Mouse (Mus musculus) kidney, adult 18-20 months (tissue): Measurements from ENCODE around the gene Decr2.

Experiments
- DNase-seq: peaks from one replicate; pipeline ENCODE4 v3.0.0; 2021

Decr2 gene

DNA sequence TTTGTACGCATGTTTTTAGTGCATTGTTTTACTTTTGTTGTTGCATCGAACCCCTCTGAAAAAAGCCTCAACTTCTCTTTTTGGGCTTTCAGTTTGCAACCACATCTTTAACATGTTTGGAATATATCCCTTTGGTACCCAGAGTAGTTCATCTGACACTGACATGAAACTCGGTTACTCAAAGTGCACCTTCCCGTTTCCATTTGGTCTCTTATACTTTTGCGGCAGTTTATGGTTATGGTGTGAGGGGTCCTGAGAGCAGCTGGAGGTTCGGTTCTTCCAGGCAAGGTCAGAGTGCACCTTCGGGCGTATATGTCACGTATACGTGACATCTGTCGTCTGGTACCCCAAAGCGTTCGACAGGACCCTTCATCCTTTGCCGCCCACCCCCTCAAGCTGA is 22.6 kb upstream of the Decr2 start:
- no peak for DNase-seq

DNA sequence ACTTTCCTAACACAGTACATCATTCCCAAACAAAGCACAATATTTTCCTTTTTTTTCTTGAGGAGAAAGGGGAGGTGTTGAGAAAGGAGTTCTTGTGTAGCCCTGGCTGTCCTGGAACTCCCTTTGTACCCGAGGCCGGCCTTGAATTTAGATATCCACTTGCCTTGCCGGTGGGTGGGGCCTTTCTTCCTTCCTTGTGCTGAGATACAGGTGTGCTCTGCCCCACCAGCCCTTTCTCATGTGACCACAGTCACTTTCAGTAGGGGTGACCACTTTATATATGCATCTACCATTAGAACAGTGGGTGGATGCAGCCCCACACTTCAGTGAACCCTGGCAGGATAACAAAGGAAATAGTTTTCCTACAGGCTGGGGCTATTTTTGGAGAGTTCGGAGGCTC is 21.6 kb upstream of the Decr2 start:
- no peak for DNase-seq

DNA sequence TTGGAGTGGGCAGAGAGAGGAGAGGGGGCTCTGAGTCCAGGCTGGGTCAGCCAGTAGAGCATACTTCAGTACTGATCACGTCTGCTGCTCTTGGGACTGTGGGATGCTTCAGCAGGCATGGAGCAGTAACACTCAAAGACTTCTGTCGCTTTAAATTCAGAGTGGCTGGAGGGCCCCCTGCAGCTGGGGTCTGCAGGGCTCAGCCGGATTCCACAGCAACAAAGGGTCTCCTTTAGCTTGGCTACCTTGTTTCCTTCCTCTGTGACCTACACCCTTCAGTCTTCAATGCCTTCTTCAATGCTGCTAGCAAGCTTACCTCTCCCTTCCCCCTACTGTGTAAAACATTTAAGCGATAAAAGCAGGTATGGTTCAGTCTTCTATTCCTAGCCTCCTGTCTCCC is 20.9 kb upstream of the Decr2 start:
- no peak for DNase-seq

DNA sequence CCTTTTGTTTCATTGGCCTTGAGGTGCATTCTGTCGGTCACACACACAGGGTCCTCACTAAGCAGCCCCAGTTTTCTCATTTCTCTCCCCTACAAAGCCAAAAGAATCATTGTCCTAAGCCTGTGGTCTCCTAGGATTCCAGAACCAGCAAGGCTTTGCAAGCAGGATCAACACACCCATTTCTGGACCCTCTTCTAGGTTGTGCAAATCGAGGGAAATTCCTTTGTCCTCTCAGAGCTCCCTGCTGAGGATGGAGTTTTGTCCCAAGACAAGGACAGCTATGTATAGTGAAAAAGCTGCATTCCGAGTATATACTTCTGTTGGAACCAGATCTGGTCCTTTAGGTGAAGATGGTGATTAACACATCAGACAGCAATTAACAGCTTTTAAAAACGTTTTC is 20.0 kb upstream of the Decr2 start:
- no peak for DNase-seq

DNA sequence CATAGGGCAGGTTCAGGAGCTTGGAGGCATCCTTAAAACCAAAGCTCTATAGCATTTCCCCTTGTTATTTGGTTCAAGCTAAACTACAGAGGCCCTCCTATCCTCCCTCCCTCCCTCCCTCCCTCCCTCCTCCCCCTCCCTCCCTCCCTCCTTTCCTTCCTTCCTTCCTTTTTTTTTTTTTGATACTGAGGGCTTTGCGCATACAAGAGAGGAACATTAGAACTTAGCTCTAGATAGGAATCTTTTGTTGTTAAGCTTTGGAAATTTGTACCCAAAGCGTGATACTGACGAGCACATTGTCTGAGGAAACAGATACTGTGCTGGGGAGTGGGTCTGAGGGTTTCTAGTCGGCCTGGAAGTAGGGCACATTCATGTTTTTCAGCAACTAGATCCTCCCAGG is 15.5 kb upstream of the Decr2 start:
- no peak for DNase-seq

DNA sequence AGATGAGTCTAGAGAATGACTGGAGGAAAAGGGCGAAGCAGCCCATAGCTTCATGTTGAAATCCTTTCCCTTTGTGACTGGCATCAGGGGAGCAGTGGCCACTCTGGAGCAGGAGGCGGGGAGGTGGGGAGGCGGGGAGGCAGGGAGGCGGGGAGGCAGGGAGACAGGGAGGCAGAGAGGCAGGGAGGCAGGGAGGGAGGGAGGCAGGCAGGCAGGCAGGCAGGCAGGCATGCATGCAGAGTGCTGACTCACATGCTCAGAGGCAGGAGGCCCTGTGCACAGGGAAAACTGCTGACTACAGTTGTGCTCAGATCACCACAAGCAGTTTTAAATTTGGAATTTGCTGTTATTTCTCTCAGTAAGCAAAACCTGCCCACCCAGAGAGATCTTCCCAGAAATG is 11.3 kb upstream of the Decr2 start:
- peak; percentile 57 for DNase-seq

DNA sequence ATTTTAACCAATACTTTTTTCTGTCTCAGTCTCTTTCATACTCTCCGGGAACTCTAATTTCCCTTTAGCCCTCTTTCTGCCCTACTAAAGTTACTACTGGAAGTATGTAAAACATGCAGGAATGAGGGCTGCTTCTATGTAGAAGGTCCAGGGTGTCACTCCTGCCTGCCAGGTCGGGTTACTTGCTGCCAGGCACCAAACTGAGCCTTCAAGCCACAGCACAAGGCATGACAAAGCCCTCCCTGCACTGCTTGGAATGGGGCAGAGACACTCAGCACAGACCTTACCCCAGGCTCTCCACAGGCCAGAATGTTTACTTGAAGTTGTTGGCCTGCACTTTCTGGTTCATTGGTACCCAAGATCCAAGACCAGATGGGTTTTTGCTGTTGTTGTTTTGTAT is 10.0 kb upstream of the Decr2 start:
- no peak for DNase-seq

DNA sequence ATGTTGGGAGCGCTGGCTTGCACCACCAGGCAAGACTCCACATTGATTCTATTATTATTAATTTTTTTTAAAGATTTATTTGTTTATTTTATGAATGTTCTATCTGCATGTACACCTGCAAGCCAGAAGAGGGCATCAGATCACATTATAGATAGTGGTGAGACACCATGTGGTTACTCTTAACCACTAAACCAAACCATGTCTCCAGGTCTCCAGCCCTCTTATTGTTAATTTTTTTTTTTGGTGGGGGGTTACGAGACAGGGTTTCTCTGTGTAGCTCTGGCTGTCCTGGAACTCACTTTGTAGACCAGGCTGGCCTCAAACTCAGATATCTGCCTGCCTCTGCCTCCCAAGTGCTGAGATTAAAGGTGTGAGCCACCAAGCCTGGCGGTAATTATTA is 9.2 kb upstream of the Decr2 start:
- peak; percentile 47 for DNase-seq

DNA sequence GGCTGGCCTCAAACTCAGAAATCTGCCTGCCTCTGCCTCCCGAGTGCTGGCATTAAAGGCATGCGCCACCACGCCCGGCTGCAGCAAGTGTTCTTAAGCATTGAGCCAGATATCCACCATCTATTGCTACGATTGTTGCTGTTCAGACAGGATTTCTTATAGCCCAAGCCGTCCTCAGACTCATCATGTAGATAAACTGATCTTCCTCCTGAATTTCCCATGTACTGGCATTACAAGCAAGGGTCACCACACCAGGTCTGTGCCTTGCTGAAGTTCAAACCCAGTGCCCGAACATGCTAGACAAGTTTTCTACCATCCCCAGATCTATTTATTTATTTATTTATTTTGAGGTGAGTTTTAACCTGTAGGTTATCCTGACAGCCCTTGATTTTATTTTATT is 8.3 kb upstream of the Decr2 start:
- no peak for DNase-seq

DNA sequence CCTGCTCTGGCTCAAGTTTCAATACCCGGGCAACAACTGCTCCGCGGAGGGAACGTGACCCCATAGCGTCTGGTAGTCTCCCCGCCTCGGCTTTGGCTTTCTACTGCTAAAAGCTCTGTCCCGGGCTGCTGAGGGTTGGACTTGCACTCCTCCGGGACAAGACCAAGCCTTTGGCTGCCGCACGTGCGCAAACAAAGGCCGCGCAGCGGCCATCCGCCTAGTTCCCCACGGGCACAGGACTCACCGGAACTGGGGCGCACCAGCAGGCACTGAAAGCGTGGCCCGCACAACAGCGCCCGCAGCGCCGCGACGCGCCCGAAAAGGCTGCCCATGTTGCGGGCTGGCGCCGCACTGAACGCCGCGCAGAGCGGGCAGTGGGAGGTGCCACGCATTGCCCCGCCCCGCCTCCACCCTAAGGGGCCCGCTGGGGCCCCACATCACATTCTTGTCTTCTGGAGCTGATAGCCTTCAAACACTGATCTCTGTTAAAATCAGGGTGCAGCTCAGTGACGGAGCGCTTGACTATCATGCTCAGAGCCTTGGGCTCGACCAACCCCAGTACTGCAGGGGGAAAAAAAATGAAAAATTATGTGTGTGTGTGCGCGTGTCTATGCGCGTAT is 5.1 kb upstream of the Decr2 start, which contains the start of gene Nme4:
Gene Nme4, minus strand, starts transcription at position 482 of the 620 bp plus-strand sequence.
- peak; percentile 62 for DNase-seq

DNA sequence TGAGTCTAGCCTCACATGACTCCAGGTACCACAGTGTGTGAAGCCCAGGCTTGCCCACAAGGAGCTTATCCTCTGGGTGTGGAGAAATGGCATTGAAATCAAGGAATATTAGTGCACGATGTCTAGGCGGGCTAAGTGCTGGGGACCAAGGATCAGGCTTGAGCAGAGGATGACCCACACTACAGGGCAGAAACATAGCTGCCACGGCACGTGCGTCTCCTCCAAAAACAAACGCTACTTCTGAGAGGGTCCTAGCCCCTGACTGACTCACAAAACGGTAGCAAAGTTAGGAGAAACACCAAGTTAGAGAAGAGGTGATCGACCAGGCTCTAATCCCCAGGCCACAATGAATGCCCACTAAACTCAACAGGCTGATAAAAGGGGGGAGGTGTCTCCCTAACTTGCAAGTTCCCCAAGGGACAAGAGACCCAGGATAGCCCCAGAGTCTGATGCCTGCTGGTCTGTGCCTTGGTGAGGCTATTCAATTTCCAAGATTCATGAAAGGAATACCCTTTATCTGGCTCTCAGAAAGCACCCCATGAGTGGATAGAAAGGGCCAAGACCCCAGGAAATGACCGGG is 4.5 kb upstream of the Decr2 start:
- no peak for DNase-seq

DNA sequence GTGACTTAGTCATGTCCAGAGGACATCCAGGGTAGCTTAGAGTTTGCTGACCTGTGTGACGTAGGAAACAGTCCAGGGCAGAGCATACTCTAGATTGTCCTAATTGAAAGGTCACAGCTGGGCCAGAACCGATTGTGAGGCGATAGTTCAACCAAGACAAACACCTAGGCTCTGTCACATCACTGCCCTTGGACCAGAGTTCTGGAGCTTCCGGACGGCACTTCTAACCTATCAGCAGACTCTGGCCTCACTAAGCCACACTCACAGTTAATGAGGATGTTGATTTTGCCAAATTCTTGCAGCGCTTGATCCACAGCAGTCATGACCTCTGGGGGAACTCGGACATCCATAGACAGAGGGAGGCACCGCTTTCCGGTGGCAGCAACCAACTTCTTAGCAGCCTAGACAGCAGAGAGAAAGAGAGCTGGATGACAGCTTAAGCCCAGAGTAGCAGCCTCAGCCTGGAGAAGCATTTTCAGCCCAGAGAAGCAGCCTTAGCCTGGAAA is 3.0 kb downstream of the Decr2 start:
- no peak for DNase-seq

DNA sequence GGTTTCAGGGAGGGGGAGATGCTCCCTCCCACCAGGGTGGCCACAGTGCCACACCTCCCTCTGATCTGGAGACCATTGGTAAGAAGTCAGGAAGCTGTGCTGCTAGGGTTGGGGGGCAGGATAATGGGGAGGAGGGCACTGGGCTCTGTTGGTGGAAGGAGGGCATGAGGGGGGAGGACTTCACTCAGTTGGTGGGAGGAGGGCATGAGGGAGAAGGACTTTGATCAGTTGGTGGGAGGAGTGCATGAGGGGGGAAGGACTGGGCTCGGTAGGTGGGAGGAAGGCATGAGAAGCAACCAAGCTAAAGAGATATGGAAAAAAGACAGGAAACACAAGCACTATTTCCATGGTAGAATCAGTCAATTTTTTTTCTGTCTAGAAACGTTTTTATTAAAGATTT is 9.3 kb downstream of the Decr2 start:
- DNase-seq = no peak

DNA sequence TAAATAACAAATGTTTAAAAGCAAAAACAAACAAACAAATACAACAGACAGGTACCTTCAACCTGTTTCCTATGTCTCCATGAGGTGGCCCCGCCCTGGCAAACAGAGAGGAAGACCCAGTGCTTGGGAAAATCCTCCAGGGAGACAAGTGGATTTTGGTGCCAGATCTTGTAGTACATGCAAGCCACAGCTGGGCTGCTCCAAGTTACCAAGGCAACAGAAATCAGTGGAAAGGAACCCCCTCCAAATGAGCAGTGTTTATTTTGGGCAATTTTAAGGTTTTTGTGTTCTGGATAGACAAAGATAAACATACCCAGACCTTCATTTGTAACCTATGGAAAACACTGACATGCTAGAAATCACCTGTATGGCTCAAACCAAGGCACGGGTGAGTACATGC is 11.3 kb downstream of the Decr2 start:
- DNase-seq = no peak

DNA sequence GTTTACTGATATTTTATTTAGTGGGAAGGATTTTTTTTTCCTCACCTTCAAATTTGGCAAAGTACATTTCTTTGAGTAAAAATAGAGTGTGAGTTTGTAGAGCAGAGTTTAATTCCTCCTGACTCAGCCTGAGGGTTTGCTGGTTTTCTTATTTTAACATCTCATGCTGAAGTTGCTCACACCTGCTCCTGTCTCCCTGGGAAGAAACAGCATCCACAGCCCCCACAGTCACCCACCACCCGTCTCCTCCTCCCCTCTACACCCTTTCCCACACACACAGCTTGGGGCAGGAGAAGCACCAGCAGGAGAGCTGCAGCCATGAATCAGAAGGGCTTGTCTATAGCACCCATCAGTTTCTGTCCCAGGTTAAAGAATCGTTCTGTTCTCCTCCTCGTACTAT is 14.9 kb downstream of the Decr2 start:
- DNase-seq = no peak

DNA sequence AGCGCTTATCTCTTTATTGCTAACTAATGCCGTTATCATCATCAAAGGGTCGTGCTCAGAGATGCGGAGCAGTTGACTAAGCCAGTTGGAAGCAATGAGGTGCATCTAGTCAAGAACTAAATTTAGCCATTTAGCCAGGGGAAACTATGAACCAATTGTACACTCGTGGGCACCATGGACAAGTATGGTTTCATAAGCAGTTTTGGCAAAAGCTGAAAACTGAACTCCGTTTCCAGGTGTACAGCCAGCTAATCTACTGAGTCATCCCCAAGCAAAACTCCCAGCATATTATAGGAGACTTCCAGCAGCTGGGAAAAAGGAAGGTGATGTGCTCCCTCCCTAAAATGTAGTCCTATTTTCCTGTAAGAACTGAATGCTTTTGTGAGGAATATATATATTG is 20.0 kb downstream of the Decr2 start:
- DNase-seq = no peak

DNA sequence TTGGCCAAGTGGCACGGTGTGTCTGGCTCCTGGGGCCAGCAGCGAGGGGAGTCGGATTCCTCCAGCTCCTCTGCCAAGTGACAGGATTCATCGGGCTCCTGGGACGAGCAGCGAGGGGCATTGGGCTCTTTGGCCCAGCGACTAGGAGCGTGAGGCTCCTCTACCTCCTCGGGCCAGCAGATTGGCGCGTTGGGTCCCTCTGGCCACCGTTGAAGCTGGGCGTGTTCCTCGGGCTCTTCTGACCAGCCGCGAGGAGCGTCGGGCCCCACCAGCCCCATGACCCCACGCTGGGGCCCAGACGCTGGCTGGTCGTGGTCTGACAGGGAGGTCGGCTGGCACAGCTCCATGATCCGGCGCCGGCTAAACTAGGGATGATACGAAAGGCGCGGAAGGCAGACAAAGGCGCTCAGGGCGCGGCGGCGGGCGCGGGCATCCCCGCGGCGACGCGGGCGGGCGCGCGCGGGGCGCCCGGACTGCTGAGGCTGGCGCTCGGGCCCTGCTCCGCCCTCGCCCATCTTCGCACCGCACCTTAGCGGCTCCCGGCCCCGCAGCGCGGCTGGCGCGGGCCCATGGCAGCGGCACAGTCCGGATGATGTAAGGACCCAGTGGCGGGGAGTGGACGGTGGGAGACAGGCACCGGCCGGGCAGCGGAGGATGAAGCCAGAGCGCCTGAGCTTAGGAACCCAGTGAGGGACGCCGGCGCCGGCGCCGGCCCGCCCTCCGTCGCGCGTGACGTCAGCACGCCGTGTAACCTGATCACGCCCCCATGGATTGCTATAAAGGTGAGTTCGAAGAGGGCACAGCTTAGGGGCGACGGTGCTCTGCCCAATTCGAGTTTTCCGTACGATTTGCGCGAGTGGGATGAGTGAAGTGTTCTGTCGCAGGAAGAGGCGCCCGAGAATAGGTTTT is 21.1 kb downstream of the Decr2 start, which contains the start of gene Rab11fip3:
Gene Rab11fip3, minus strand, starts transcription at position 725 of the 909 bp plus-strand sequence.
- DNase-seq = peak; percentile 88

DNA sequence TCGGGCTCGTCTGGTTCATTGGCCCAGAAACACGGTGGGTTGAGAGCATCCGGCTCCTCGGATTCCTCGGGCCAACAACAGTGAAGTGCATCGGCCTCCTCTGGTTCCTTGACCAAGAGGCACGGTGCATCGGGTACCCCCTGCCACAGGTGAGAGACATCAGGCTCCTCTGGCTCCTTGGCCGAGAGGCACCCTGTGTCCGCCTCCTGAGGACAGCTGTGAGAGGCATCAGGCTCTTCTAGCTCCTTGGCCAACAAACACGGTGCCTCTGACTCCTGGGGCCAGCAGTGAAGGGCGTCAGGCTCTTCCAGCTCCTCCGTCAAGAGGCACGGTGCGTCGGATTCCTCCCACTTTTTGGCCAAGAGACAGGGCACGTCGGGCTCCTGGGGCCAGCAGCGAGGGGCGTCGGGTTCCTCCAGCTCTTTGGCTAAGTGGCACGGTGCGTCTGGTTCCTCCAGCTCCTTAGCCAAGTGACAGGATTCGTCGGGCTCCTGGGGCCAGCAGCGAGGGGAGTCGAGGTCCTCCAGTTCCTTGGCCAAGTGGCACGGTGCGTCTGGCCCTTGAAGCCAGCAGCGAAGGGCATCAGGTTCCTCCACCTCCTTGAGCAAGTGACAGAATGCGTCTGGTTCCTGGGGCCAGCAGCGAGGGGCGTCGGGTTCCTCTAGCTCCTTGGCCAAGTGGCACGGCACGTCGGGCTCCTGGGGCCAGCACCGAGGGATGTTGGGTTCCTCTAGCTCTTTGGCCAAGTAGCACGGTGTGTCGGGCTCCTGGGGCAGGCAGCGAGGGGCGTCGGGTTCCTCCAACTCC is 21.9 kb downstream of the Decr2 start:
- peak; percentile 24 for DNase-seq

DNA sequence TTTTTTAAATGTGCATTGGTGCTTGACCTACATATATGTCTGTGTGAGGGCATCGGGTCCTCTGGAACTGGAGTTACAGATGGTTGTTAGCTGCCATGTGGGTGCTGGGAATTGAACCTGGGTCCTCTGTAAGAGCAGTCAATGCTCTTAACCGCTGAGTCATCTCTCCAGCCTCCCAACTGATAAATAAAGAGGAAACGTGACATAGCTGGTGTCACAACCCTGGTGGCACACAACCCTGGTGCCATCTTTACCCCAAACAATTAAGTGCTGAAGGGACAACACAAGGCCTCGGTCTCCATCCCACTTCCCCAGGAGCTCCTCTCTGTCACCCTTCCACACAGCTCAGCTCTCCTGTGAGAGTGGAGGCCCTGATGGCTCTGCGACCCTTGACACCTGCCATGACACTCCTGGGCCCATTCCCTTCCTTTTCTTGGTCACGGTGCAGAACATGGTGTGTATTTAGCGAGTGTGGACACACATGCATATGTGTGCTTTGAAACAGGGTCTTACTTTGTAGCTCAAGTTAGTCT is 23.6 kb downstream of the Decr2 start:
- no peak for DNase-seq

DNA sequence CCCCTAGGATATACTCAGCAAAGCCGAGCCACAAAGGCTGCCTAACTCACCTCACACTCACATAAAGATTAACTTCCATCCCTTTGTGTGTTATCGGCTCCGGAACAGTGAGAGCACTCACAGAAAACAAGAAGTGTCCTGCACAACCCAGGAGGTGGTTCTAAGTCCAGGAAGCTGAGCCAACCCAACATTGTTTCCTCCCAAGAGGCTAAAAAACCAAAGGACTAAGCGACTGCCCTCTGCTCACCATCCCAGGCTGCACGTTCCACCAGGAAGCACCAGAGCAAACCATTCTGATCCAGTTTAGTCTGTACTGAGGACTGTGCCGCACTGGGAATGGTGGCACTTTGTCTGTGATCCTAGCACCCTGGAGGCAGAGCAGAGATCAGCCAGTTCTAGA is 25.2 kb downstream of the Decr2 start:
- DNase-seq = peak; percentile 21

DNA sequence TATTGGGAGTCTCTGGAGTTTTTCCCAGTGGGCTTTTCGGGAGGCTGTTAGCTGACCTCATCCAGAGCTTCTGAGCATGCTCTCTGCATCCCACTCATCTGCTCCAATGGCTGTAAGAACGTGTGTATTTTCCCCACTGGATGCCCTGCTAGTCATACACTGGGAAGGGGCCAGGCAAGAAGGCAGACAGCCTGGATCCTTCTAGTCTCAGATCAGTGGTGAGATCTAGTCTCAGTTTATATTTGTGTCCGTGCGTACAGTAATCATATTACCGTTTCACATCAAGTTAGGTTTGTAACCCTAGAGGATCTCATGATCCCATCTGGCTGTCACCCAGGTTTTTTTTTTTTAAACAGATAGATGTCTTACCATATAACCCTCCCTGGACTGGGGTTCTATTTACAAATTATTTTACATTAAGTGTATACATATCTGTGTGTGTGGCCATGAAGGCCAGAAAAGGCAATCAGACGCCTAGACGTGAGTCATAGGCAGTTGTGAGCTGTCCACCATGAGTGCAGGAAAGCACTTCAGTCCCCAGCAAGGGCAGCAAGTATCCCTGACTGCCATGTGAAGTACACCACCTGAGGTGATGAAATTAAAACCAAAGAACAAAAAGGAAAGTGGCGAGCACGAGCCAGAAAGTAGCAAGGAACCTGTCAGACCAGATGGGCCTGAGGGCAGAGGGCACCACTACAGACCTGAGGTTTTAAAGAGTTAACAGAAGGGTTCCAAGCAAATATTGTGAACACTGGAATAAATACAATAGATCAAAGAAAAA is 32.2 kb downstream of the Decr2 start:
- no peak for DNase-seq

DNA sequence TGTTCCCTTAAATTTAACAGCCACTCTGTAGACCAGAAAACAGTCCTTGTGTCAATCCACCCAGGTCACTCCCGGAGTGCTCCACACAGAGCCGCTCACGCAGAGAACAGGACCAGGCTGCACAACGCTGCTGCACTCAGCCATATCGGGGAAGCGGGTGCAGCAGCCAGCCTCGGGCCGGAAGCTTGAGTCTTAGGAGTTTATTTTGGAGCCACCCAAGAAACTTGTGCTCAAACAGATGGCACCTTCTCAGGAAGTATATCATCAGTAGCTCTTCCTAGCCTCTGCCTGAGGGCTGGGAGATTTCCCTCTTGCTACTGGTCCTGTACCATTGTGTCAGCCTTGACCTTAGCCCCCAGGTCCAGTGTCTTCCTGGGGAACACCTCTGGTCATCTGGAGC is 32.9 kb downstream of the Decr2 start:
- DNase-seq = no peak
